Mouse (Mus musculus) bone marrow, adult 2 months (tissue): Measurements from ENCODE around the gene Tex44.

Experiments
- CTCF ChIP-seq: fragments of 200-500 bp; IDR thresholded peaks from 2 replicates; pipeline ENCODE4 v1.5.1; 2011; ENCODE audit warnings: low read length, control low read depth; ENCODE audit not compliant: control insufficient read depth, insufficient read depth
- POLR2A ChIP-seq: fragments of 200-500 bp; IDR thresholded peaks from 2 replicates; pipeline ENCODE4 v1.6.1; 2011; ENCODE audit warnings: low read depth, mild to moderate bottlenecking, control low read depth, low read length, borderline replicate concordance; ENCODE audit not compliant: control insufficient read depth

- TF ChIP-seq CTCF, result no peak
- TF ChIP-seq POLR2A, result no peak
Measured at GRCm38 (mm10) chr1:86409476-86409875, 16.7 kb upstream of the Tex44 start.
